Mouse (Mus musculus): ENCODE results near the gene Ccdc54. TPM values are rescaled to one million over a fixed set of nuclear protein-coding genes. Genes with fewer than 3 reads are reported as not detected.

The Ccdc54 gene
- total RNA-seq (2021), result not detected

GRCm38 (mm10) chr16:50591054-50591453, at the start of gene Ccdc54:
TSS of gene Ccdc54 (minus strand) at chr16:50591154.
- DNase-seq, result no peak

GRCm38 (mm10) chr16:50632585-50632984, 41.6 kb upstream of the Ccdc54 start:
- DNase-seq, result no peak

- peak in 1 of 2 experiments; percentile 3 for DNase-seq
Measured at GRCm38 (mm10) chr16:50615569-50615968, 24.6 kb upstream of the Ccdc54 start.

GRCm38 (mm10) chr16:50612944-50613343, 22.0 kb upstream of the Ccdc54 start:
- no peak for DNase-seq

- peak in 1 of 2 experiments; percentile 5 for DNase-seq
Measured at GRCm38 (mm10) chr16:50610580-50610979, 19.6 kb upstream of the Ccdc54 start.

- peak; percentile 62 to 78 for DNase-seq
Measured at GRCm38 (mm10) chr16:50607776-50608562, 17.0 kb upstream of the Ccdc54 start.

- no peak for DNase-seq
Measured at GRCm38 (mm10) chr16:50604826-50605225, 13.9 kb upstream of the Ccdc54 start.

GRCm38 (mm10) chr16:50601947-50602346, 11.0 kb upstream of the Ccdc54 start:
- DNase-seq, result no peak

GRCm38 (mm10) chr16:50600665-50601064, 9.7 kb upstream of the Ccdc54 start:
- no peak for DNase-seq

GRCm38 (mm10) chr16:50596679-50597078, 5.7 kb upstream of the Ccdc54 start:
- no peak for DNase-seq

GRCm38 (mm10) chr16:50596171-50596570, 5.2 kb upstream of the Ccdc54 start:
- no peak for DNase-seq

GRCm38 (mm10) chr16:50594876-50595275, 3.9 kb upstream of the Ccdc54 start:
- no peak for DNase-seq

GRCm38 (mm10) chr16:50593361-50593760, 2.4 kb upstream of the Ccdc54 start:
- no peak for DNase-seq

GRCm38 (mm10) chr16:50589574-50590151, 1.3 kb downstream of the Ccdc54 start:
- no peak for DNase-seq

GRCm38 (mm10) chr16:50588191-50588590, 2.8 kb downstream of the Ccdc54 start:
- no peak for DNase-seq

- no peak for DNase-seq
Measured at GRCm38 (mm10) chr16:50587139-50587538, 3.8 kb downstream of the Ccdc54 start.

GRCm38 (mm10) chr16:50578361-50578760, 12.6 kb downstream of the Ccdc54 start:
- DNase-seq, result no peak

- peak; percentile 14 to 30 for DNase-seq
Measured at GRCm38 (mm10) chr16:50572557-50572956, 18.4 kb downstream of the Ccdc54 start.

- no peak for DNase-seq
Measured at GRCm38 (mm10) chr16:50559163-50559771, 31.7 kb downstream of the Ccdc54 start.

GRCm38 (mm10) chr16:50553828-50554227, 37.1 kb downstream of the Ccdc54 start:
- DNase-seq, result no peak

GRCm38 (mm10) chr16:50551871-50552528, 39.0 kb downstream of the Ccdc54 start:
- DNase-seq, result no peak

GRCm38 (mm10) chr16:50550927-50551326, 40.0 kb downstream of the Ccdc54 start:
- DNase-seq, result no peak
